Mouse (Mus musculus) intestine, embryonic 15.5 days (tissue): ENCODE data around the gene Cpsf2. TPM values are rescaled to one million over a fixed set of nuclear protein-coding genes. Genes with fewer than 3 reads are reported as not detected.

Source experiments
- ATAC-seq: fragments of 200-750 bp; cut with Nextera tagmentation; 2 replicates; pipeline ENCODE4 v1.8.0; 2017; ENCODE audit warnings: moderate TSS enrichment, moderate library complexity
- H3K27ac ChIP-seq: fragments of 300-500 bp; sonication (generic); 2 replicates; pipeline ENCODE4 v1.5.1; 2015; ENCODE audit warnings: mild to moderate bottlenecking, inconsistent platforms
- H3K27me3 ChIP-seq: fragments of 300-500 bp; sonication (generic); replicated peaks from 2 replicates; pipeline ENCODE4 v1.6.1; 2015; ENCODE audit warnings: inconsistent platforms
- H3K36me3 ChIP-seq: fragments of 300-500 bp; sonication (generic); 2 replicates; pipeline ENCODE4 v1.6.1; 2015; ENCODE audit warnings: inconsistent platforms
- H3K4me1 ChIP-seq: fragments of 300-500 bp; sonication (generic); replicated peaks from 2 replicates; pipeline ENCODE4 v1.6.1; 2015; ENCODE audit warnings: inconsistent platforms
- H3K4me2 ChIP-seq: fragments of 300-500 bp; sonication (generic); replicated peaks from 2 replicates; pipeline ENCODE4 v1.6.1; 2015; ENCODE audit warnings: mild to moderate bottlenecking, inconsistent platforms
- H3K4me3 ChIP-seq: fragments of 300-500 bp; sonication (generic); replicated peaks from 2 replicates; pipeline ENCODE4 v1.5.1; 2015; ENCODE audit warnings: inconsistent platforms
- H3K9ac ChIP-seq: fragments of 300-500 bp; sonication (generic); 2 replicates; pipeline ENCODE4 v1.6.1; 2015; ENCODE audit warnings: inconsistent platforms
- H3K9me3 ChIP-seq: fragments of 300-500 bp; sonication (generic); 2 replicates; pipeline ENCODE4 v1.6.1; 2016; ENCODE audit warnings: inconsistent platforms
- WGBS: fragments of 180-500 bp; shearing (Covaris S2); methylation state at CpG from one replicate; pipeline ENCODE4 v1.1.7; 2015; 5-methylcytosine and 5-hydroxymethylcytosine counted together
- polyA plus RNA-seq: library from polyadenylated mRNA; unstranded; fragments of >200 nt; fragmentation: Nextera tagmentation; extraction: Ambion mirVana; gene quantifications from 2 replicates; pipeline ENCODE4 v1.2.1, GENCODE M21; 2015

The Cpsf2 gene
- polyA plus RNA-seq, 1 experiment from 2014 or later: 27.1 TPM

DNA sequence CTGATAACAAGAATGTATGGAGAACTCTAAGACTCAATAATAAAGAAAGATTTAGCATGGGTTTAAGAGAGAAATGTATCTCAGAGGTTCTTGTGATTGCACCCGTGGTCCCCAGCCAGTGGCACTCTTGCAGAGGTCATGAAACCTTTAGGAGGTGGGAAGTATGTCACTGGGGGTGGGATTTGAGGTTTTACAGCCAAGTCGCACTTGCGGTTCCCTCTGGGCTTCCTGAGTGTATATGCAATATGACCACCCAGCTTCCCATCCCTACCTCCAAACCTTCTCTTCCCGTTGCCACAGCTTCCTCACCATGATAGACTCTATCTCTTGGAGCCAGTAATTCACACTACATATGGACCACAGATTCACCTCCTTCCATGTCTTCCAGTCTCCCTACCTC is 59.1 kb downstream of the Cpsf2 start:
- H3K4me2 ChIP-seq: no peak overlapping the region
- no peak for ATAC-seq
- no peak overlapping the region for H3K27ac ChIP-seq
- H3K36me3 ChIP-seq: no peaks in the 10 kb centered on the region
- H3K27me3 ChIP-seq: no peaks in the 10 kb centered on the region
- no peak overlapping the region for H3K9ac ChIP-seq
- WGBS: 85% methylated on average over 4 of the region's 4 CpGs
- H3K4me3 ChIP-seq: no peak overlapping the region
- H3K4me1 ChIP-seq: no peaks in the 10 kb centered on the region
- no peaks in the 10 kb centered on the region for H3K9me3 ChIP-seq

DNA sequence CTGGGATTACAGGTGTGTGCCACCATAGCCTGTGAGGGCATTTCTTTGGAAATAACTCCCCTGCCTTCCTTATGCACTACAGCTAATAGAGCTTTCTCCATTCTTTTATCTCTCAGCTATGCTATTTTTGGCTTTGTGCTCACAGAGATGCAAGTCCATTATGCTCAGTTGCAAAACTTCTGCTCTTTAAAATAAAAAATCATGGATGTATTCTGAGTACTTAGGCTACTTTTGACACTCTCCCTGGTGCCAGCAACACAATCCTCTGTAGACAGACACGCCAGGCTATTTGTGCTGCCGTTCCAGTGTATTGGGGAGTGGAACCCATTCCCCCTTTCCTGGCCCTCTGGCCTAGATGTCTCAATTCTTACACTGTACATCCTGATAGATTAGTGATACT is 64.1 kb downstream of the Cpsf2 start:
- H3K9me3 ChIP-seq: no peaks in the 10 kb centered on the region
- H3K9ac ChIP-seq: no peak overlapping the region
- 89% methylated on average over 2 of the region's 2 CpGs for WGBS
- ATAC-seq: no peak
- no peak overlapping the region for H3K4me3 ChIP-seq
- no peak overlapping the region for H3K27ac ChIP-seq
- no peak overlapping the region for H3K4me2 ChIP-seq
- H3K36me3 ChIP-seq: no peaks in the 10 kb centered on the region
- no peaks in the 10 kb centered on the region for H3K27me3 ChIP-seq
- H3K4me1 ChIP-seq: no peaks in the 10 kb centered on the region

DNA sequence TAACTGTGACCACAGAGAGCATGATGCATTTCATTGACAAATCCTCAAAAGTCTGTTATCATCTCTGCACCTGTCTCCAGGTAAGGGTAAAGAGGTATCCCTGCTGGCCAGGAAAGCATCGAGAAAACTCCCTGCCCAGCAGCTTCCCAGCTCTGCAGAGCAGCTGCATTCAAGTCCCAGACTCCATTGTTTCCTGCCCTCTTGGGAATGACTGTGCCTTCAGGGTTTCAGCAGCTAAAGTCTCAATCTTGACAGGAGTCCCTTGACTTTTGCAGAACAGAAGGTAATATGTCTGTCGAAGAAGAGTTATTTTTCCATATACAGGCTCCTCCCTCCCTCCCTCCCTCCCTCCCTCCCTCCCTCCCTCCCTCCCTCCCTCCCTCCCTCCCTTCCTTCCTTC is 65.9 kb downstream of the Cpsf2 start:
- Histone ChIP-seq H3K4me1 (no peaks in the 10 kb centered on the region), H3K36me3 (no peaks in the 10 kb centered on the region), H3K27ac (no peak overlapping the region), H3K9me3 (no peaks in the 10 kb centered on the region), H3K27me3 (no peaks in the 10 kb centered on the region), H3K4me2 (no peak overlapping the region), H3K4me3 (no peak overlapping the region), H3K9ac (no peak overlapping the region)
- ATAC-seq: no peak
- 55% methylated on average over 2 of the region's 2 CpGs for WGBS

DNA sequence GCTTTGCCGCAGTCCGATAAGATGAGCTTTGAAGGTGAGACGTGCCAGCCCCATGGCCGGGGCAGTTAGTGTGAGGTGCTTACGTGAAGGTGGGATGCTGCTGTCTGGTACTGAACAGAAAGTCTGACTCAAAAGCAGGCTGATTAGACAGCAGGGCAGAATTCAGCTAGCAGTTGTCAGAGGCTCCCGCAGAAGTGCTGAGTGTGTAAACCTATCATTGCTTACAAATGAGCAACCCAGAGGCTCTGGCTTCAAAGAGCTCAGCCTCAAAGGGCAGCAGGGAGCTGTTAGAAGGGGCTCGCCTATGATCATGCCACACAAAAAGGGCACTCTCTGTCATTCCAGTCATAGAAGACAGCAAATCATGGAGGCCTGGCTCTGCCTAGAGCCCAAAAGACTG is 66.5 kb downstream of the Cpsf2 start:
- H3K27me3 ChIP-seq: no peaks in the 10 kb centered on the region
- 49% methylated on average over 7 of the region's 7 CpGs for WGBS
- H3K4me2 ChIP-seq: no peak overlapping the region
- H3K9ac ChIP-seq: no peak overlapping the region
- H3K27ac ChIP-seq: no peak overlapping the region
- ATAC-seq: no peak
- H3K4me3 ChIP-seq: no peak overlapping the region
- H3K4me1 ChIP-seq: no peaks in the 10 kb centered on the region
- no peaks in the 10 kb centered on the region for H3K36me3 ChIP-seq
- no peaks in the 10 kb centered on the region for H3K9me3 ChIP-seq

DNA sequence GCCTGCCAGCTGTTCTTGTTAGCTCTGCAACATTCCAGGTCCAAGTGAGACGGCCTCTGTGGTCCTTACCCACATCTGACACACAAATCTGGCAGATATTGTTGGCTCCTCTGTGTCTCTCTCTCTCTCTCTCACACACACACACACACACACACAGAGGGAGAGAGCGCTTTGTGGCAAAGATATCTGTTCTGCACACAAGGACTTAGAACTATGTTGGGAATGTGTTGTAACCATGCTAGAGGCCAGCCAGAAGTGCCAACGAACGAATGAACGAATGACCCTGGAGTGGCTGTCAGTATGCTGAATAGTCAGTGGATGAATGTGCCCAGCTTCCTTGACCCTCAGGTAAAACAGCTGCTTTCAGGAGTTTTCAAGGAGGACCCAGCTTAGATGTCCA is 68.1 kb downstream of the Cpsf2 start:
- no peak overlapping the region for H3K4me3 ChIP-seq
- no peaks in the 10 kb centered on the region for H3K4me1 ChIP-seq
- H3K27me3 ChIP-seq: no peaks in the 10 kb centered on the region
- H3K4me2 ChIP-seq: no peak overlapping the region
- H3K9ac ChIP-seq: no peak overlapping the region
- no peak overlapping the region for H3K27ac ChIP-seq
- ATAC-seq: no peak
- 83% methylated on average over 5 of the region's 5 CpGs for WGBS
- no peaks in the 10 kb centered on the region for H3K36me3 ChIP-seq
- no peaks in the 10 kb centered on the region for H3K9me3 ChIP-seq

DNA sequence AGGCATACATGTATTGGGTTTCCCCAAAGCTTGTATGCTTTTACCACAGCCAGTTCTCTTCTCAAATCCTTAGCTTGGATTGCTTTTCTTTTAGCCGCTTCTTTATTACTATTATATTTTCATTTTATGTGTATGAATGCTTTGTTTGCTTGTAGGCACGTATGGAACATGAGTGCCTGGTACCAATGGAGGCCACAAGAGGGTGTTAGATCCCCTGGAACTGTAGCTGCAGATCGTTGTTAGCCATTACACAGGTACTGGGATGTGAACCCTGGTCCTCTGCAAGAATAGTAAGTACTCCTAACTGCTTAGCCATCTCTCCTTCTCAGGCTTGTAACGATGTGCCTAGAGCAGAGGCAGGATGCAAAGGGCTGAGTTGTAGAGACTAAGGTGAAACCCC is 78.4 kb downstream of the Cpsf2 start:
- no peaks in the 10 kb centered on the region for H3K4me1 ChIP-seq
- no peaks in the 10 kb centered on the region for H3K9me3 ChIP-seq
- H3K4me2 ChIP-seq: no peak overlapping the region
- no peak overlapping the region for H3K9ac ChIP-seq
- no peak overlapping the region for H3K4me3 ChIP-seq
- no peaks in the 10 kb centered on the region for H3K27me3 ChIP-seq
- no peak overlapping the region for H3K27ac ChIP-seq
- no peak for ATAC-seq
- 88% methylated on average over 4 of the region's 4 CpGs for WGBS
- no peaks in the 10 kb centered on the region for H3K36me3 ChIP-seq

DNA sequence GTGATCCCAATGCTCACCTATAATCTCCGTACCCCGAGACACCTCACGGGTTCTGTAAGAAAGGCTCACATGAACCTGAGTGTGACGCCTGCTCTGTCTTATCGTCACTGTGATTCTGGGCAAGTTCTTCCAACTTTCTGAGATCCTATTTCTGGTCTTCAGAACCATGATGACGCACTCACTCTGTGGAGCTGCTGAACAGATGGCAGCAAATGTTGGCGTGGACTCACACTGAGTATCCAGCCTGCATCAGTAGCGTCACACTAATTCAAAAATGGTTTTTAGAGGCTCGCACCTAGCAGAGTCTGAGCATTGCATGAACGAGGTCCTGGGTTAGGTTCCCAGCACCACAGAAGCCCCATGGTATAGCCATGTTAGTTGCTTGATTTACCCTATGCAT is 80.0 kb downstream of the Cpsf2 start:
- Histone ChIP-seq H3K4me1 (no peaks in the 10 kb centered on the region), H3K9ac (no peak overlapping the region), H3K9me3 (no peaks in the 10 kb centered on the region), H3K4me3 (no peak overlapping the region), H3K27ac (no peak overlapping the region), H3K27me3 (no peaks in the 10 kb centered on the region), H3K4me2 (no peak overlapping the region), H3K36me3 (no peaks in the 10 kb centered on the region)
- no peak for ATAC-seq
- WGBS: 93% methylated on average over 10 of the region's 10 CpGs

Other genes with a start within 250 kb of the Cpsf2 start
- gene Fbln5, start 156.9 kb upstream of the Cpsf2 start, polyA plus RNA-seq: 62.5 and 63.9 TPM in 2 replicates
- gene Trip11, start 62.7 kb upstream of the Cpsf2 start, polyA plus RNA-seq: 29.5 and 31.2 TPM in 2 replicates
- 14.0 and 16.4 TPM in 2 replicates for gene Atxn3, start 17.7 kb upstream of the Cpsf2 start, polyA plus RNA-seq
- 0.93 and 1.1 TPM in 2 replicates for gene Slc24a4, start 152.7 kb downstream of the Cpsf2 start, polyA plus RNA-seq